Mouse (Mus musculus): ENCODE data around the gene Taar2.

- TF ChIP-seq CTCF (IDR thresholded peaks at IDR 0.05; ENCODE audit: borderline replicate concordance, insufficient read depth, low read length) = no peak
- no peak for TF ChIP-seq POLR2A (IDR thresholded peaks at IDR 0.05; ENCODE audit: low read depth, low read length)
Measured at GRCm38 (mm10) chr10:23922468-23922867, 15.9 kb upstream of the Taar2 start.
